11 mouse cellular contexts compared by ENCODE assay signal in genomic region chr2:174613921-174614441, GRCm38 (mm10). TPM values are rescaled to one million over a fixed set of nuclear protein-coding genes. Genes with fewer than 3 reads are reported as not detected.
DNase-seq lines count a peak whose midpoint lies in the region; ATAC-seq and TF ChIP-seq lines count a peak whose summit lies in the region.
"Had no signal": no experiment of that assay in that cellular context is flagged by ENCODE, and none has a peak within 500 bp of the region (broad histone marks: within the 10 kb centered on the region; RNA-seq: fewer than 3 reads in every experiment).

No protein-coding gene starts in this region.

- 2% methylated on average over 11 of the region's 11 CpGs for WGBS in bone marrow, adult 2 months
- 24% methylated on average over 11 of the region's 11 CpGs for WGBS in liver, embryonic 15.5 days (ENCODE audit: insufficient replicate concordance)
- WGBS in small intestine, adult 2 months: 67% methylated on average over 11 of the region's 11 CpGs
- WGBS in intestine, embryonic 16.5 days: 71% methylated on average over 11 of the region's 11 CpGs

- ATAC-seq in liver, embryonic 15.5 days (ENCODE audit: insufficient read depth): peak; percentile 55
- ATAC-seq in intestine, embryonic 16.5 days: no peak

- no peaks in the 10 kb centered on the region for H3K36me3 ChIP-seq in liver, embryonic 15.5 days (replicated peaks)
- H3K36me3 ChIP-seq in small intestine, adult 2 months (ENCODE audit: control insufficient read depth, insufficient read depth, low read length): no peaks in the 10 kb centered on the region
- H3K36me3 ChIP-seq in intestine, embryonic 16.5 days (ENCODE audit: control insufficient read depth, insufficient read depth, low read length): no peaks in the 10 kb centered on the region
- H3K36me3 ChIP-seq: embryonic facial prominence, embryonic 12.5 days had no signal

- no peak; the same call in 1 of the 2 replicates for TF ChIP-seq POLR2A in bone marrow, adult 2 months (IDR thresholded peaks at IDR 0.05; ENCODE audit: borderline replicate concordance, control insufficient read depth, low read depth, low read length)
- 0 out of 2 replicates have a peak, but pooled peaks have one; percentile 23 for TF ChIP-seq POLR2A in small intestine, adult 2 months (IDR thresholded peaks at IDR 0.05; ENCODE audit: low read depth, low read length)

- H3K9ac ChIP-seq in liver, embryonic 15.5 days: no peak overlapping the region
- H3K9ac ChIP-seq in intestine, embryonic 16.5 days (ENCODE audit: low read depth, low read length): no peak overlapping the region
- H3K9ac ChIP-seq: embryonic facial prominence, embryonic 12.5 days had no signal

- peak overlapping the region; percentile 96 for H3K27ac ChIP-seq in bone marrow, adult 2 months (ENCODE audit: control insufficient read depth, insufficient read depth, low read depth, low read length, poor library complexity)
- H3K27ac ChIP-seq in liver, embryonic 15.5 days (replicated peaks): no peak overlapping the region; the same call in 1 of the 2 replicates
- H3K27ac ChIP-seq in small intestine, adult 2 months (ENCODE audit: insufficient read depth, low read depth, low read length): peak overlapping the region; percentile 72
- H3K27ac ChIP-seq in gastrocnemius, adult 2 months: no peak overlapping the region
- H3K27ac ChIP-seq in intestine, embryonic 16.5 days (ENCODE audit: low read length): no peak overlapping the region
- H3K27ac ChIP-seq: embryonic facial prominence, embryonic 12.5 days had no signal

- no peaks in the 10 kb centered on the region for H3K27me3 ChIP-seq in liver, embryonic 15.5 days
- no peaks in the 10 kb centered on the region for H3K27me3 ChIP-seq in small intestine, adult 2 months (ENCODE audit: control insufficient read depth, insufficient read depth, low read length)
- H3K27me3 ChIP-seq in intestine, embryonic 16.5 days (replicated peaks; ENCODE audit: control insufficient read depth, insufficient read depth, low read length): no peaks in the 10 kb centered on the region
- H3K27me3 ChIP-seq: embryonic facial prominence, embryonic 12.5 days had no signal

- peak overlapping the region; percentile 90 for H3K4me3 ChIP-seq in bone marrow, adult 2 months (replicated peaks; ENCODE audit: control insufficient read depth, low read depth, low read length)
- peak overlapping the region; percentile 15 for H3K4me3 ChIP-seq in liver, embryonic 15.5 days (replicated peaks)
- H3K4me3 ChIP-seq in small intestine, adult 2 months (ENCODE audit: low read depth, low read length): peak overlapping the region; percentile 55
- H3K4me3 ChIP-seq in gastrocnemius, adult 2 months: no peak overlapping the region
- no peak overlapping the region for H3K4me3 ChIP-seq in intestine, embryonic 16.5 days (ENCODE audit: low read length)
- H3K4me3 ChIP-seq: embryonic facial prominence, embryonic 12.5 days had no signal

- H3K4me1 ChIP-seq in bone marrow, adult 2 months (ENCODE audit: control insufficient read depth, insufficient read depth, low read length): peaks cover 2% of the 10 kb centered on the region; the same call in 1 of the 2 replicates
- peaks cover 13% of the 10 kb centered on the region for H3K4me1 ChIP-seq in liver, embryonic 15.5 days (replicated peaks)
- H3K4me1 ChIP-seq in small intestine, adult 2 months (ENCODE audit: control insufficient read depth, insufficient read depth, insufficient read length, low read length): no peaks in the 10 kb centered on the region
- no peaks in the 10 kb centered on the region for H3K4me1 ChIP-seq in intestine, embryonic 16.5 days (ENCODE audit: control insufficient read depth, insufficient read depth, low read length)
- H3K4me1 ChIP-seq: embryonic facial prominence, embryonic 12.5 days had no signal

- DNase-seq in 416B (ENCODE audit: low read depth): peak; percentile 1
- DNase-seq in layer of hippocampus, adult 18-20 months (ENCODE audit: low spot score in 2 of 2): no peak
- DNase-seq in gastrocnemius, adult 2 months: no peak
- DNase-seq in kidney, postnatal 4 days: no peak
- DNase-seq: kidney, postnatal 14 days; right cerebral cortex, postnatal 14 days had no signal

- intact Hi-C loops in gastrocnemius, adult 2 months (cut with DNase I): no loop called here

- H3K9me3 ChIP-seq in liver, embryonic 15.5 days (replicated peaks): no peaks in the 10 kb centered on the region
- no peaks in the 10 kb centered on the region for H3K9me3 ChIP-seq in intestine, embryonic 16.5 days (ENCODE audit: control insufficient read depth, low read length)
- H3K9me3 ChIP-seq: embryonic facial prominence, embryonic 12.5 days had no signal

- H3K4me2 ChIP-seq in liver, embryonic 15.5 days: peak overlapping the region; percentile 37
- H3K4me2 ChIP-seq in intestine, embryonic 16.5 days (ENCODE audit: low read depth, low read length): no peak overlapping the region
- H3K4me2 ChIP-seq: embryonic facial prominence, embryonic 12.5 days had no signal

- TF ChIP-seq CTCF in bone marrow, adult 2 months (IDR thresholded peaks at IDR 0.05; ENCODE audit: control insufficient read depth, insufficient read depth, low read length): no peak
- TF ChIP-seq CTCF in small intestine, adult 2 months (IDR thresholded peaks at IDR 0.05; ENCODE audit: extremely low read depth, insufficient read length, insufficient replicate concordance, low read depth, low read length): no peak
- TF ChIP-seq CTCF in gastrocnemius, adult 2 months (IDR thresholded peaks at IDR 0.05): no peak

RNA-seq across cellular contexts. Expression of gene Zfp831, which starts 29.4 kb away (rescaled TPM):
- 2.0 and 6.0 TPM in 2 replicates for polyA plus RNA-seq in bone marrow, adult 2 months (2011; ENCODE audit: insufficient read depth, insufficient read length, low replicate concordance, missing spikeins)
- polyA plus RNA-seq in liver, embryonic 15.5 days (2015; fragmentation: Nextera tagmentation; extraction: Ambion mirVana): 0.01 and 0.02 TPM in 2 replicates
- polyA plus RNA-seq in small intestine, adult 2 months (2012; rRNA removed): 0.20 and 0.41 TPM in 2 replicates
- total RNA-seq in layer of hippocampus, adult 18-20 months (2021): 10 to 100 TPM; 24.0 to 26.3 TPM
- not detected for total RNA-seq in gastrocnemius, adult 2 months (2021)
- polyA plus RNA-seq in intestine, embryonic 16.5 days (2015; fragmentation: Nextera tagmentation; extraction: Ambion mirVana): 0.01 and 0.04 TPM in 2 replicates
- polyA plus RNA-seq: embryonic facial prominence, embryonic 12.5 days had no signal

Comparison
In these comparisons a context has a peak if more than half of its experiments do, and no peak if none do; other contexts are left out.
1. H3K27ac ChIP-seq: peak in bone marrow, adult 2 months (single experiment) and small intestine, adult 2 months (single experiment); none in liver, embryonic 15.5 days (single experiment), gastrocnemius, adult 2 months (single experiment) and intestine, embryonic 16.5 days (single experiment).
2. H3K4me3 ChIP-seq: peak in bone marrow, adult 2 months (single experiment), liver, embryonic 15.5 days (single experiment) and small intestine, adult 2 months (single experiment); none in gastrocnemius, adult 2 months (single experiment) and intestine, embryonic 16.5 days (single experiment).